Mouse (Mus musculus) cerebellum, adult 18-20 months (tissue): ENCODE measurements at regions not wholly inside any gene's neighbourhood (a gene's known extent, or its start where the extent isn't known, plus 50 kb on each side); places are given as distances from the start of the nearest gene placed in this dataset.

Experiments
- DNase-seq, 2 experiments: peaks; one replicate each; pipeline ENCODE4 v3.0.0; 2021

- no peak for DNase-seq
Measured at GRCm38 (mm10) chr1:35600847-35601246, 467.4 kb upstream of the Hs6st1 start.

- DNase-seq = no peak
Measured at GRCm38 (mm10) chr1:35615131-35615530, 453.1 kb upstream of the Hs6st1 start.

GRCm38 (mm10) chr1:35619476-35619875, 448.7 kb upstream of the Hs6st1 start:
- no peak for DNase-seq

- DNase-seq = no peak
Measured at GRCm38 (mm10) chr1:35642595-35642994, 425.6 kb upstream of the Hs6st1 start.

GRCm38 (mm10) chr1:35653119-35653956, 414.9 kb upstream of the Hs6st1 start:
- DNase-seq = peak in 1 of 2 experiments; percentile 10

GRCm38 (mm10) chr1:35663006-35663405, 405.2 kb upstream of the Hs6st1 start:
- no peak for DNase-seq

- DNase-seq = peak; percentile 68 to 79
Measured at GRCm38 (mm10) chr1:35673524-35673923, 394.7 kb upstream of the Hs6st1 start.

DNA sequence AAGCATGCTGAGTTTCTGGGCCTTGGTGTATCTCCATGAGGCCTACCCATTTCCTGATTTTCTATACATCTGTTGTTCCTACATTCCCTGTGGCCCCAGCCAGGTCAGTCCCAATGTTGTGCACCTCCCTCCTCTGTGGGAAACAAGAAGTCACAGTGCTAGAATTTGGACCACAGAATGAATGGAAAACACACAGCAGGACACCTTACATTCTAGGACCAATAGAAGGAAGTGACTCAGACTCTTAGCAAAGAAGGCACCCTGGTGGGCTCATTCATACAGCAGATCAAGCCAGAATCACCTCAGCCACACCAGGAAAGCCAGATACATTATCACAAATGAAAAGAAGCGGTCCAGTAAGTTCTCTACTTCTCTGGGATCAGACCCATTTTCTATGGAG, 394.2 kb upstream of the Hs6st1 start:
- DNase-seq = no peak

GRCm38 (mm10) chr1:35682511-35682949, 385.7 kb upstream of the Hs6st1 start:
- peak; percentile 17 to 19 for DNase-seq

DNA sequence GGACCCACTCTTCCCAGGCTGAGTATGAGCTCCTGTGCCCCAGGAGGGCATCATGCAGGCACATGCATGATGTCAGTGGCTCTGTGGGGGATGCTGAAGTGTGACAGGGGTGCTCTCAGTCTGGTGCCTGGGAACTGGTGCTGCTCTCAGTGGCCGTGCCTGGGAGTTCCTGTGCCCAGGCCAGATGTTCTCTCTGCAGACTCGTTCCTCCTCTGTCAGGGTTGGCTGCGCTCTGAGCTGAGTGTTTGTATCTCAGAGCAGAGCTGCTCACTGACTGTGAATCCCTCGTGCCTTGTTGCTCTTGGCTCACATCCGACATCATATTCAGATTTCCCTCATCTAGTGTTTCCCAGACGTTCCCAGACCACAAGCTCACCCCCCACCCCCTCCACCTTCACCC, 382.5 kb upstream of the Hs6st1 start:
- no peak for DNase-seq

DNA sequence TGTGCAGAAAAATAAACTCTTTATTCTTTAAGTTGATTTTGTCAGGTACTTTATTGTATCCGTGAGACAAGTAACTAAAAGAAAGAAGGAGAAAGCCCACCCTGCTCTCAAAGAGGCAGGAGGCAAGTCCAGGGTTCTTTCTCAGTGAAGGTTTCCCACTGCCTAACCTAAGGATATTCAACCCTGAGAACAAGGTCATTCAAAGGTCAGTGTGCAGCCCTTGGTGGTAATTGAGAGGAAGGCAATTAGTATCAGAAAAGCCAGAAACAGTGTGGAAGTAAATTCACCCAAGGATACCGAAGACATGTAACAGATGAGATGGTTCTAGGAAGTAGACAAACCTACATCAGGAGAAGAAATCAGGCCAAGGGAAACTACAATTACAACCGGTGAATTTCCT, 373.9 kb upstream of the Hs6st1 start:
- no peak for DNase-seq

GRCm38 (mm10) chr1:35694775-35695591, 373.2 kb upstream of the Hs6st1 start:
- no peak for DNase-seq

DNA sequence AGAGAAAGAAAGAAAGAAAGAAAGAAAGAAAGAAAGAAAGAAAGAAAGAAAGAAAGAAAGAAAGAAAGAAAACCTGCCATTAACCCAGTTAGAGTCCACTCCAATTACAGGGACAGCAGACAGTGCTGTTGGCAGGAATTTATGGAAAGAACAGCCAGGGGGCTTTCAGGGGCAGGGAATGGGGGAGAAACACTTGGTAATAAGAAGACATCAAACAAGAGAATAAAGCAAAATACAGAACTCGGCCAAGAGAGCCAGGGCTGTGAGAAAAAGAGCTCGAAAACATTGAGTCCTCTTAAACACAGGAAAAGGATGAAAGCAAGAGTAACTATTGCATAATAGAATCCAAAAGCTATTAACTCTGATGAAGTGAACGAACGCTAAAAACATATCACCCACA, 371.0 kb upstream of the Hs6st1 start:
- no peak for DNase-seq

DNA sequence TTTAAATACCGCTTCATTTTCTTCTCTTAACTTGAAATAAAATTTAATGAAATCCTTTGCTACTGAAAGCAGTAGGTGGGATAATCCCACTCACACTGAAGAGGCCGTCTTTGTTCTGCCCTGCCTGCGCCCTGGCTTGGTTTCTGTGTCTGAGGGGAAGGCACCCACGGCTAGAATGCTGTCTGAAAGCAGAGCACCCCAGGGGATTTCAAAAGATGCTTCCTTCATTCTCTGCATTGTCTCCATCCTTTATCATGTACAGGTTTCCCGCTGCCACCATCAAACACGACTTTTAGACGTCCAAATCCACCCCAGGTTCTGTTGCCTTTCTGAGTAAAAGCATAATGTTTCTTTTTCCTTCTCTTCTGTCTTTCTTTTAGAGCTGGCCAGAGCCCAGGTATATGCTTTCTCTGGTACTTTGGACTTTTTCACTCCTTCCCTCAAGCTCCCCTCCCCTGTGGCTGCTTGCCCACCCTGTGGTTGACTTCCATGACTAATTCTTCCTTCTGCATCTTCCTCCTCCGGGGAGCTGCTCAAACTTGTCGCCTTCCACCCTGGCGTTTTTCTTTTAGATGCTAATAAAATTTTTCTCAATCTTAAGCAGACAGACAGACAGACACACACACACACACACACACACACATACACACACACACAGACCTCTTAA, 370.2 kb upstream of the Hs6st1 start:
- no peak for DNase-seq

DNA sequence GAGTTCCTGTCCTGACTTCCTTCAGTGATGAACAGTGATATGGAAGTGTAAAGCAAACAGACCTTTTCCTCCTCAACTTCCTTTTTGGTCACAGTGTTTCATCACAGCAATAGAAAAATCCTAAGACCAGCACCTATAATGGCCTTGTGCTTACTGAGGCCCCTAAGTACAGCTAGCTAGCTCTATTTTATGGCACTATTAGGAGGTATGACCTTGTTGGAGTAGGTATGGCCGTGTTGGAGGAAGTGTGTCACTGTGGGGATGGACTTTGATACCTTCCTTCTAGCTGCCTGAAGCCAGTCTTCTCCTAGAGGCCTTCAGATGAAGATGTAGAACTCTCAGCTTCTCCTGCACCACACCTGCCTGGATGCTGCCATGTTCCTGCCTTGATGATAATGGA, 365.6 kb upstream of the Hs6st1 start:
- no peak for DNase-seq

DNA sequence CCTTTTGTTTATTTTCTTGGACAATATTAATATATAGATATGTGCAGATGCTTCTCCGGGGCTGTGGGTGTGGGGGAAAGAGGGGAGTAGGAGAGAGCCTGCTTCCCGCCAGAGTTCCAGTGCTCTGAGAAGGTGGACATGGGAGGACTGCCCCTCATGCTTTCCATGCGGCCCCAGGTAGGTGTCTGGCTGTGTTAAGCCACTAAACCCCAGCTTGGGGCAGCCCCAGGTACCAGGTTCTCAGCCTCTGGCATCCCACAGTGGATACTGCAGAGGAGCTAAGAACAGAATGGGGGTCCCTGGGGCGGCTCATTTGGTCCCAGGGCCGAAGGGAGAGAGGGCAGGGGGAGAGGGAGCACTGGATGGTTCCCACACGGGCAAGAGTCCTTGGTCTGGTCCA, 361.9 kb upstream of the Hs6st1 start:
- DNase-seq = no peak

DNA sequence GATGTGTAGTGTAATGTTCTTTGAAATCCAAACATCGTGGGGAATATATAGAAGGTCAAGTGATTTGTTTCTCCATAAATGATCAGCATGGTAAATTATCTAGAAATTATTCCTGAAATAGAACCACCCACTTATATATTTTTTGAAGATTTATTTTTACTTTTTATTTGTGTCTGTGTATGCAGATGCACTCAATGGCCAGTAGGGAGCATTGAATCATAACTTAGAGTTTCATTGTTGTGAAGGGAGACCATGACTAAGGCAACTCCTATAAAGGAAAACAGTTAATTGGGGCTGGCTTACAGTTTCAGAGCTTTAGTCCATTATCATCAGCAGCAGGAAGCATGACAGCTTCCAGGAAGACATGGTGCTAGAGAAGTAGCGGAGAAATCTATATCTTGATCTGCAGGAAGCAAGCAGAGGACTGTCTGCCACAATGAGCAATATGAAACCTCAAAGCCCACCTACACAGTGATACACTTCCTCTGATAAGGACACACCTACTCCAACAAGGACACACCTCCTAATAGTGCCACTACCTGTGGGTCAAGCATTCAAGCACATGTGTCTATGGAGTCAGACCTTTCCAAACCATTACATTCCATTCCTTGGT, 359.9 kb upstream of the Hs6st1 start:
- no peak for DNase-seq

GRCm38 (mm10) chr1:35709214-35709613, 359.0 kb upstream of the Hs6st1 start:
- DNase-seq = no peak

DNA sequence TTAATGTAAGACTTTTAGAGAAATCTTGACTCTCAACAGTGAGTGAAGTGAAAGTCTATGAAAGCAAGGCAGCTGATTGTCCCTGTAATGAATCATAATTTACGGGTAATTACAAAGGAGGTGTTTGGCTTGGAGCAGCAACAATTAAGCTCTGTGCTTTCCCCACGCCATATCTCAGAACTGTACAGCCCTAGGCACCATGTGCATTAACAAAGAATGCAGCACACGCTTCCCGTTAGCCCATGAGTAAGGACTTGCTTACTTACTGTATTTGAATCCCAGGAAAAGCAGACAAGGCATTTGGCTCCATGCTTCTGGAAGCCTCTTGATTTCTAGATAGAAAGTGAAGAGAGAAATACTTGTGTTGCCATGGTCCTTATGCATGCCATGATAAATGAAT, 354.2 kb upstream of the Hs6st1 start:
- no peak for DNase-seq

DNA sequence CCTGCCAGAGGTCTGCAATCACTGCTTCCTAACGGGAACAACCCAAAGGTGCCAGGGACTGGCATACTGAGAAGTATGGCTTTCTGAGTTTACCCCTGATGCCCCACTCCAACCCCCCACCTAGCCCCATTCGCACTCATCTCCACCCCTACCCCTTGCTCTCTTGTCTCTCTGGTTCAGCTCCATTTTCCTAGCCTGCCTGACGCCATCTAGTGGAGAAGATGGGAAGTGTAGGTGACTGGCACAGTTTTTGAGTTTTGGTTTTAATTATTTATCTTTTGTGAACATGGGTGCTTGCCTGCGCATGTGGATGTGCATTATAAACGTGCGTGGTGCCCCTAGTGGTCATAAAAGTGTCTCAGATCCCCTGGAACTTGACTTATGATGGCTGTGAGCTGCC, 352.3 kb upstream of the Hs6st1 start:
- no peak for DNase-seq

- DNase-seq = no peak
Measured at GRCm38 (mm10) chr1:35717166-35717565, 351.0 kb upstream of the Hs6st1 start.

- DNase-seq = no peak
Measured at GRCm38 (mm10) chr1:35717659-35718058, 350.5 kb upstream of the Hs6st1 start.

DNA sequence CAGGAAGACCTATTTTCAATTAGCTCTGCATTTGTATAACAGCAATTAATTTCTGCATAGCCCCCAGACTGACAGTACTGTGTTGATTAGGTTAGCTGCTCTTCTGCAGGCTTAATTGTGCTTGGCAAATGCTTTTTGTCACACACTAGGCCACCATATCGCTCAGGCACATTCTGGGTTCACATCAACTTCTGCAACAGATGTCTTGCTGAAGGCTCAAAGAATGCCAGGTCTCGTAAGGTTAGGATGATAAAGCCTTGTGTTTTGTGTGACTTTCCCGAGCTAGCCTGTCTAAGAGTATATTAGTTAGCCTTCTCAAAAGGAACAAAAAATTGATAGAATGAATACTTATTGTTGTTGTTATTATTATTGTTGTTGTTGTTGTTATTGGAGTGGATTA, 348.1 kb upstream of the Hs6st1 start:
- no peak for DNase-seq
